Mouse (Mus musculus) liver, postnatal 0 days (tissue): ENCODE results near the gene Pibf1.

Experiments used
- CTCF ChIP-seq: sonication (generic); IDR thresholded peaks from 2 replicates; pipeline ENCODE4 v1.5.1; 2016; ENCODE audit warnings: antibody characterized with exemption, low read depth
- EP300 ChIP-seq: IDR thresholded peaks from 2 replicates; pipeline ENCODE4 v1.6.1; 2016; ENCODE audit warnings: antibody characterized with exemption, low read depth, mild to moderate bottlenecking

GRCm38 (mm10) chr14:99088947-99089346 lies 10.3 kb upstream of the Pibf1 start:
- TF ChIP-seq CTCF (no peak), EP300 (no peak)
